Mouse (Mus musculus) c-Kit-positive CD71-negative TER-119-negative erythroid progenitor cells, embryonic 14.5 days (primary cell): ENCODE results near the gene Sox30.

Source experiments
- DNase-seq: peaks from one replicate; pipeline ENCODE4 v3.0.0-alpha.2; 2013; ENCODE audit warnings: low read depth

The Sox30 gene

GRCm38 (mm10) chr11:45979946-45980892 lies at the start of gene Sox30:
Gene Sox30, plus strand, starts transcription at chr11:45980310.
- no peak for DNase-seq

- DNase-seq, result no peak
Measured at GRCm38 (mm10) chr11:45932771-45933170, 47.3 kb upstream of the Sox30 start.

- no peak for DNase-seq
Measured at GRCm38 (mm10) chr11:45937478-45937877, 42.6 kb upstream of the Sox30 start.

- DNase-seq, result no peak
Measured at GRCm38 (mm10) chr11:45938917-45939316, 41.2 kb upstream of the Sox30 start.

GRCm38 (mm10) chr11:45942281-45942680 lies 37.8 kb upstream of the Sox30 start:
- no peak for DNase-seq

- DNase-seq, result no peak
Measured at GRCm38 (mm10) chr11:45943108-45943705, 36.9 kb upstream of the Sox30 start.

GRCm38 (mm10) chr11:45943891-45944642 lies 36.0 kb upstream of the Sox30 start:
- peak; percentile 13 for DNase-seq

GRCm38 (mm10) chr11:45944643-45945156 lies 35.4 kb upstream of the Sox30 start, which contains the start of gene Lsm11:
Gene Lsm11, minus strand, starts transcription at chr11:45944935.
- DNase-seq, result peak; percentile 89

- DNase-seq, result no peak
Measured at GRCm38 (mm10) chr11:45946796-45947195, 33.3 kb upstream of the Sox30 start.

- no peak for DNase-seq
Measured at GRCm38 (mm10) chr11:45947491-45947890, 32.6 kb upstream of the Sox30 start.

GRCm38 (mm10) chr11:45955127-45955627 lies 24.9 kb upstream of the Sox30 start, which contains the start of gene Thg1l:
Gene Thg1l, minus strand, starts transcription at chr11:45955494.
- peak; percentile 90 for DNase-seq

GRCm38 (mm10) chr11:45959598-45959997 lies 20.5 kb upstream of the Sox30 start:
- peak; percentile 54 for DNase-seq

- DNase-seq, result no peak
Measured at GRCm38 (mm10) chr11:45960003-45960402, 20.1 kb upstream of the Sox30 start.

- DNase-seq, result no peak
Measured at GRCm38 (mm10) chr11:45966896-45967295, 13.2 kb upstream of the Sox30 start.

- no peak for DNase-seq
Measured at GRCm38 (mm10) chr11:45968466-45968865, 11.6 kb upstream of the Sox30 start.

- DNase-seq, result no peak
Measured at GRCm38 (mm10) chr11:45973635-45974034, 6.5 kb upstream of the Sox30 start.

GRCm38 (mm10) chr11:45974466-45974865 lies 5.6 kb upstream of the Sox30 start:
- no peak for DNase-seq

- DNase-seq, result no peak
Measured at GRCm38 (mm10) chr11:45976061-45976460, 4.0 kb upstream of the Sox30 start.

- DNase-seq, result no peak
Measured at GRCm38 (mm10) chr11:45980893-45981253, 763 bp downstream of the Sox30 start.

GRCm38 (mm10) chr11:45991604-45992003 lies 11.5 kb downstream of the Sox30 start:
- DNase-seq, result no peak

GRCm38 (mm10) chr11:45992087-45992486 lies 12.0 kb downstream of the Sox30 start:
- no peak for DNase-seq

GRCm38 (mm10) chr11:46016061-46016460 lies 36.0 kb downstream of the Sox30 start:
- DNase-seq, result peak; percentile 34
